Mouse (Mus musculus) liver, embryonic 13.5 days (tissue): ENCODE data around the gene Cdh23. TPM values are rescaled to one million over a fixed set of nuclear protein-coding genes. Genes with fewer than 3 reads are reported as not detected.
"Not testable (repeated sequence)": the region's sequence is repeated elsewhere in the genome, so short reads cannot be mapped to it uniquely, and the experiment has no call there.

Source experiments
- ATAC-seq: fragments of 200-750 bp; cut with Nextera tagmentation; 2 replicates; pipeline ENCODE4 v1.8.0; 2017; ENCODE audit warnings: low read depth, mild to moderate bottlenecking, moderate number of reproducible peaks, moderate library complexity
- DNase-seq: peaks from one replicate; pipeline ENCODE4 v3.0.0; 2022
- H3K27ac ChIP-seq: fragments of 300-500 bp; sonication (generic); 2 replicates; pipeline ENCODE4 v1.5.1; 2015; ENCODE audit warnings: moderate library complexity, mild to moderate bottlenecking, inconsistent platforms
- H3K27me3 ChIP-seq: fragments of 300-500 bp; sonication (generic); 2 replicates; pipeline ENCODE4 v1.6.1; 2015; ENCODE audit warnings: mild to moderate bottlenecking, inconsistent platforms
- H3K36me3 ChIP-seq: fragments of 300-500 bp; sonication (generic); 2 replicates; pipeline ENCODE4 v1.6.1; 2015; ENCODE audit warnings: mild to moderate bottlenecking, inconsistent platforms
- H3K4me1 ChIP-seq: fragments of 300-500 bp; sonication (generic); replicated peaks from 2 replicates; pipeline ENCODE4 v1.6.1; 2015; ENCODE audit warnings: inconsistent platforms
- H3K4me2 ChIP-seq: fragments of 300-500 bp; sonication (generic); 2 replicates; pipeline ENCODE4 v1.6.1; 2015; ENCODE audit warnings: inconsistent platforms, mild to moderate bottlenecking, moderate library complexity
- H3K4me3 ChIP-seq: fragments of 300-500 bp; sonication (generic); replicated peaks from 2 replicates; pipeline ENCODE4 v1.5.1; 2015; ENCODE audit warnings: mild to moderate bottlenecking, inconsistent platforms
- H3K9ac ChIP-seq: fragments of 300-500 bp; sonication (generic); 2 replicates; pipeline ENCODE4 v1.6.1; 2015; ENCODE audit warnings: mild to moderate bottlenecking, inconsistent platforms
- H3K9me3 ChIP-seq: fragments of 300-500 bp; sonication (generic); replicated peaks from 2 replicates; pipeline ENCODE4 v1.6.1; 2016; ENCODE audit warnings: inconsistent platforms
- WGBS: fragments of 180-500 bp; shearing (Covaris S2); methylation state at CpG from one replicate; pipeline ENCODE4 v1.1.7; 2015; ENCODE audit not compliant: insufficient replicate concordance; 5-methylcytosine and 5-hydroxymethylcytosine counted together
- polyA plus RNA-seq: library from polyadenylated mRNA; unstranded; fragments of >200 nt; fragmentation: Nextera tagmentation; extraction: Ambion mirVana; gene quantifications from 2 replicates; pipeline ENCODE4 v1.2.1, GENCODE M21; 2015

Cdh23 gene
- 0.06 and 0.16 TPM in 2 replicates for polyA plus RNA-seq

GRCm38 (mm10) chr10:60696390-60696789 is at the start of gene Cdh23:
Cdh23 (minus strand) TSS chr10:60696490.
- H3K27me3 ChIP-seq: peaks cover 9% of the 10 kb centered on the region; the same call in 1 of the 2 replicates
- no peaks in the 10 kb centered on the region for H3K9me3 ChIP-seq
- H3K4me1 ChIP-seq: no peaks in the 10 kb centered on the region
- no peak for DNase-seq
- WGBS: 73% methylated on average over 6 of the region's 6 CpGs
- H3K27ac ChIP-seq: no peak within 1 kb of the TSS
- no peak for ATAC-seq
- H3K4me2 ChIP-seq: no peak within 1 kb of the TSS
- H3K4me3 ChIP-seq: no peak within 1 kb of the TSS
- H3K9ac ChIP-seq: no peak within 1 kb of the TSS
- no peaks in the 10 kb centered on the region for H3K36me3 ChIP-seq

- ATAC-seq (no peak), DNase-seq (no peak)
- no peaks in the 10 kb centered on the region for H3K9me3 ChIP-seq
- no peak overlapping the region for H3K4me3 ChIP-seq
- H3K27ac ChIP-seq: no peak overlapping the region
- H3K27me3 ChIP-seq: no peaks in the 10 kb centered on the region
- H3K4me2 ChIP-seq: no peak overlapping the region
- H3K9ac ChIP-seq: no peak overlapping the region
- 69% methylated on average over 14 of the region's 14 CpGs for WGBS
- H3K36me3 ChIP-seq: no peaks in the 10 kb centered on the region; the same call in 1 of the 2 replicates
- peaks cover 5% of the 10 kb centered on the region; the same call in 1 of the 2 replicates for H3K4me1 ChIP-seq
Observed at GRCm38 (mm10) chr10:60744543-60745290, 48.4 kb upstream of the Cdh23 start.

- Histone ChIP-seq H3K27me3 (no peaks in the 10 kb centered on the region), H3K36me3 (no peaks in the 10 kb centered on the region; the same call in 1 of the 2 replicates), H3K4me3 (no peak overlapping the region), H3K9ac (no peak overlapping the region), H3K4me2 (no peak overlapping the region), H3K9me3 (no peaks in the 10 kb centered on the region), H3K27ac (no peak overlapping the region), H3K4me1 (peaks cover 5% of the 10 kb centered on the region; the same call in 1 of the 2 replicates)
- WGBS: 57% methylated on average over 9 of the region's 9 CpGs
- no peak for DNase-seq
- no peak for ATAC-seq
Observed at GRCm38 (mm10) chr10:60743681-60744080, 47.4 kb upstream of the Cdh23 start.

GRCm38 (mm10) chr10:60742942-60743341 is 46.7 kb upstream of the Cdh23 start:
- H3K27ac ChIP-seq: no peak overlapping the region
- no peaks in the 10 kb centered on the region; the same call in 1 of the 2 replicates for H3K36me3 ChIP-seq
- no peak for DNase-seq
- H3K9ac ChIP-seq: no peak overlapping the region
- ATAC-seq: no peak
- H3K27me3 ChIP-seq: no peaks in the 10 kb centered on the region
- peaks cover 5% of the 10 kb centered on the region; the same call in 1 of the 2 replicates for H3K4me1 ChIP-seq
- no peak overlapping the region for H3K4me3 ChIP-seq
- H3K9me3 ChIP-seq: no peaks in the 10 kb centered on the region
- H3K4me2 ChIP-seq: no peak overlapping the region
- 78% methylated on average over 6 of the region's 6 CpGs for WGBS

DNA sequence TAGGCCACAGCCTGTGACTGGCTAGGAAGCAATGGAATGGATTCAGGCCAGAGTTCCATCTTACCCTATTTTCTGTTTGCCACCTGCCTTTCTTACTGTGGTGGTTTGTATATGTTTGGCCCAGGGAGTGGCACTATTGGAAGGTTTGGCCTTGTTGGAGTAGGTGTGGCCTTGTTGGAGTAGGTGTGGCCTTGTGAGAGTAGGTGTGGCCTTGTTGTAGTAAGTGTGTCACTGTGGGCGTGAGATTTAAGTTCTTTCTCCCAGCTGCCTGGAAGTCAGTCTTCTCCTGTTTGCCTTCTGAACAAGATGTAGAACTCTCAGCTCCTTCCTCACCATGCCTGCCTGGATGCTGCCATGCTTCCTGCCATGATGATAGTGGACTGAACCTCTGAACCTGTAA is 46.0 kb upstream of the Cdh23 start:
- 59% methylated on average over 1 of the region's 1 CpGs for WGBS
- H3K27ac ChIP-seq, DNase-seq, H3K4me2 ChIP-seq, H3K27me3 ChIP-seq, H3K4me1 ChIP-seq, H3K9ac ChIP-seq, H3K4me3 ChIP-seq, H3K9me3 ChIP-seq, H3K36me3 ChIP-seq, ATAC-seq: not testable (repeated sequence)

DNA sequence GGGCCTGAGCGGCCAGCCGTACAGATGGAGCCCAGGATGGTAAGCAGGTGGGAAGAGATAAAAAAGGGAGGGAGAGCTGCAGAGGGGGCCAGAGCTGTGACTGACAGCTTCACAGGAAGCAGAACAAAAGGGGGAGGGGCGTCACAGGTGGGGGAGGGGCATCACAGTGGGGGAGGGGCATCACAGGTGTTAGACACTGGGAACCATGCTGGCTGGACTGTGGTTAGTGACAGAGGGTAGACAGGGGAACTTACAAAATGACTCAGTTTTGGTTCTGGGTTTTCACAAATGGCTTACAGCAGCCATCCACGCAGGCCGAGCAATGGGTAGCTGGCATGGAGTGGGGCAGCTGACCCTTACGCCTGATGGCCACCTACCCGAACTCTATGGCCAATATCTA is 45.1 kb upstream of the Cdh23 start:
- Histone ChIP-seq H3K36me3 (no peaks in the 10 kb centered on the region; the same call in 1 of the 2 replicates), H3K9ac (no peak overlapping the region), H3K9me3 (no peaks in the 10 kb centered on the region), H3K27ac (no peak overlapping the region), H3K27me3 (no peaks in the 10 kb centered on the region), H3K4me2 (no peak overlapping the region), H3K4me3 (no peak overlapping the region), H3K4me1 (no peaks in the 10 kb centered on the region; the same call in 1 of the 2 replicates)
- no peak for ATAC-seq
- no peak for DNase-seq
- 59% methylated on average over 7 of the region's 7 CpGs for WGBS

DNA sequence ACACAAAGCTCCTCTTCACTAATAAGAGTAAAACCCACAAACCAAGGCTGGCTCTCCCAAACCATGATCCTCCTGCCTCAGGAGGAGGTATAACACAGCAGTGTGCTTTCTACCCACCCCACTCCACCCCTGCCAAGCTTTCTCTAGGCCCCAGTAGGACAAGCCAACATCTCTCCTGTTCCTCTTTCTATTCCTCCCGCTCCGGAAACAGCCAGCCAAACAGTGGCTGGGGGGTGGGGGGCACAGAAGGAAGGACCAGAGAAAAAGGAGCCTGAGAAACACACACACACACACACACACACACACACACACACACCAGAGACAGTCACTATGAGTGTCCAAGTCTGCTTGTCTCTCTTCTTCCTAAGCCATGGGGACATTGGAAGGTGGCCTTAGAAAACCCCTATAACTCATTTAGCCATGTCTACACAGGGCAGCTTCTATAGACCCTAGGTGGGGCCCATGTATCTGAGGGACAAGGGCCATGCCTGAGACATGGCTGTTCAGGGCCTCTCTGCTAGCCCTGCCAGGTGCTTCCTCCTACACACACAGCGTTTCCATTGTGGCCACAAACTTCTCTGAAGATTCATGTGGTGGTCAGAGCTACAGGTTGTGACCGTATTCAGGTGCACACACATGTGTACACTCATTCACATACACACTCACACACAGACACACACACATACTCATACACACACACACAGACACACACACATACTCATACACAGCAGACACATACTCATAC is 43.5 kb upstream of the Cdh23 start:
- Histone ChIP-seq H3K36me3 (no peaks in the 10 kb centered on the region; the same call in 1 of the 2 replicates), H3K27me3 (no peaks in the 10 kb centered on the region), H3K9me3 (no peaks in the 10 kb centered on the region), H3K4me1 (no peaks in the 10 kb centered on the region; the same call in 1 of the 2 replicates), H3K9ac (no peak overlapping the region), H3K4me2 (no peak overlapping the region), H3K27ac (no peak overlapping the region), H3K4me3 (no peak overlapping the region)
- 39% methylated on average over 4 of the region's 4 CpGs for WGBS
- 0 out of 2 replicates have a peak, but pooled peaks have one; percentile 23 for ATAC-seq
- DNase-seq: no peak

DNA sequence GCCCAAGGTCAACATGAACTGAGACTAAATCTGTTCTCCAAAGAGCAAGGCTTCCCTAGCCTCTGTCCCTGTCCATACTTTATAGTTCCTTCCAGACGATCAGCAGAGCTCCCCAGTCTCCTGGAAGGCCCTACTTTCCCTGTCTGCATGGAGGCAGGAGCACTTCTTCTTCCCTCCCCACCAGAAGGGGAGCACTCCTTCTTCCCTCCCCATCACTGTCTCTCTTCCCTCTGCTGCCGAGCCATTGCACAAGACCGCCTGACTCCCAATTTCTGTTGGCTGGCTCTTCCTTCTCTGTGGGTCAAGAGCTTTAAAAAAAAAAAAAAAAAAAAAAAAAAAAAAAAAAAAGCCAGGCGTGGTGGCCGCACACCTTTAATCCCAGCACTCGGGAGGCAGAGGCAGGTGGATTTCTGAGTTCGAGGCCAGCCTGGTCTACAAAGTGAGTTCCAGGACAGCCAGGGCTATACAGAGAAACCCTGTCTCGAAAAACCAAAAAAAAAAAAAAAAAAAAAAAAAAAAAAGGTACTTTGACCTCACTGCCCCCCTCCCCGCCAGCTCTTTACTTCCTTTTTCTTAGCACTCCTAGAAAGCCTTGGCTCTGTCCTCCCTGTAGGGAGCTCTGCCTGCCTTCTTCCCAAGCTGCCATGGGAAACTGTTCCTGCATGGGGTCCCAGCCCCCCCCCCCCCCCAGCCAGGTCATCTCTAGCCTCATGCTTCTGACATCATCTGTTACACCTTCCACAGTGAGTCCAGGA is 41.8 kb upstream of the Cdh23 start:
- Histone ChIP-seq H3K4me3 (no peak overlapping the region), H3K27me3 (no peaks in the 10 kb centered on the region), H3K27ac (no peak overlapping the region), H3K4me2 (no peak overlapping the region), H3K9ac (no peak overlapping the region), H3K36me3 (no peaks in the 10 kb centered on the region; the same call in 1 of the 2 replicates), H3K4me1 (peaks cover 12% of the 10 kb centered on the region), H3K9me3 (no peaks in the 10 kb centered on the region)
- DNase-seq (no peak), ATAC-seq (no peak)
- 41% methylated on average over 8 of the region's 9 CpGs for WGBS

DNA sequence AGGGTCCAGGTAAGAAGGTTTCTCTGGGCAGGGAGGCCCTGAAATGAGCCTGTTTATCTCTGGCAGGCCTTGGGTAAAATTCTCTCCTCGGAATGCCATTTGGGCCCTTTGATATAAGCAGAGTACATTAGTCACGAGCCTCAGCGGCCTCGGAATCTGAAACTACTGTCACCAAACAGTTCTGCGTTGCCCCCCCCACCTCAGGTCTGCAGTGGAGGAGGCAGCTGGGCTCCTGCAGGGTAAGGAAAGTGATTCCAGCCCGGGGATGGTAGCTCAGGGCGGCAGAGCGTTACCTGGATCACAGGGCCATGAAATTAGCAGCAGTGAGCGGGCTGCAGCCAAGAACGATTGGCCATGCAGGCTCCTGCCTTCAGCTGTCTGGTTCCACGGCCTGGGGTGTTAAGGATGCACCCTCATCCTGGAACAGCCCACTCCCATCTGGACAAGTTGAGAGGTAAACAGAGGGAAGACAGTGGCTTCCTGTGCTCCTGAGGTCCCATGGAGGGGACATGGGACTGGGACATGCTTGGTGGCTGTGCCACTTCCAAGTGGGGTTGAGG is 41.0 kb upstream of the Cdh23 start:
- no peaks in the 10 kb centered on the region for H3K9me3 ChIP-seq
- no peak overlapping the region for H3K9ac ChIP-seq
- no peak overlapping the region for H3K4me2 ChIP-seq
- H3K4me1 ChIP-seq: peaks cover 12% of the 10 kb centered on the region
- no peaks in the 10 kb centered on the region for H3K27me3 ChIP-seq
- no peaks in the 10 kb centered on the region; the same call in 1 of the 2 replicates for H3K36me3 ChIP-seq
- H3K27ac ChIP-seq: no peak overlapping the region
- DNase-seq (no peak), ATAC-seq (no peak)
- WGBS: 76% methylated on average over 11 of the region's 11 CpGs
- no peak overlapping the region for H3K4me3 ChIP-seq

GRCm38 (mm10) chr10:60735737-60736136 is 39.4 kb upstream of the Cdh23 start:
- Histone ChIP-seq H3K27me3 (no peaks in the 10 kb centered on the region), H3K36me3 (no peaks in the 10 kb centered on the region), H3K4me3 (no peak overlapping the region), H3K9me3 (no peaks in the 10 kb centered on the region), H3K9ac (no peak overlapping the region), H3K27ac (no peak overlapping the region), H3K4me2 (no peak overlapping the region), H3K4me1 (peaks cover 12% of the 10 kb centered on the region)
- ATAC-seq (no peak), DNase-seq (no peak)
- WGBS: 92% methylated on average over 1 of the region's 1 CpGs

DNA sequence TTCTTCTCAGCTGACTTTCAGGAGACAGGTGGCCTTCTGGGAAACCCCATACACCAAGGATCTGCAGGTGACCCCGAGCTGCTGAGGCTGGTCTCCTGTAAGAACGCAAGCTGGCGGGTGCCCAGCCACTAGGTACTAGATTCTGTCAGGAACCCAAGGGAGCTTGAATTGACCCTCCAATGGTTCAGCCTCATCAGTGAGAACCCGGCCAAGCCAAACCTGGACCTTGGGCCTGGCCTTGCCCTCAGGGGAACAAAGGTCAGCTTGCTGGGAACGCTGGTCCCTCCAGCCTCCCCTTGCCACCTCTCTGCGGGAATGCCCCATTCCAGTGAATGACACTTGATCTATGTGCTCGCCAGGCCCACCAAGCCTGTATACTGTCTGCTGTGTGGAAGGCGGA is 37.2 kb upstream of the Cdh23 start:
- WGBS: 61% methylated on average over 8 of the region's 8 CpGs
- no peak overlapping the region for H3K4me2 ChIP-seq
- ATAC-seq (no peak), DNase-seq (no peak)
- H3K27me3 ChIP-seq: no peaks in the 10 kb centered on the region
- no peaks in the 10 kb centered on the region for H3K9me3 ChIP-seq
- H3K4me1 ChIP-seq: peaks cover 18% of the 10 kb centered on the region
- no peak overlapping the region for H3K27ac ChIP-seq
- no peak overlapping the region for H3K4me3 ChIP-seq
- H3K36me3 ChIP-seq: no peaks in the 10 kb centered on the region
- H3K9ac ChIP-seq: no peak overlapping the region
